Mouse (Mus musculus) heart, postnatal 0 days (tissue): Measurements from ENCODE around the gene Acsf3.

ENCODE experiments used
- CTCF ChIP-seq: IDR thresholded peaks from 2 replicates; pipeline ENCODE4 v1.5.1; 2016; ENCODE audit warnings: antibody characterized with exemption, control low read depth, low read depth
- EP300 ChIP-seq: IDR thresholded peaks from 2 replicates; pipeline ENCODE4 v1.6.1; 2016; ENCODE audit warnings: antibody characterized with exemption, low read depth

DNA sequence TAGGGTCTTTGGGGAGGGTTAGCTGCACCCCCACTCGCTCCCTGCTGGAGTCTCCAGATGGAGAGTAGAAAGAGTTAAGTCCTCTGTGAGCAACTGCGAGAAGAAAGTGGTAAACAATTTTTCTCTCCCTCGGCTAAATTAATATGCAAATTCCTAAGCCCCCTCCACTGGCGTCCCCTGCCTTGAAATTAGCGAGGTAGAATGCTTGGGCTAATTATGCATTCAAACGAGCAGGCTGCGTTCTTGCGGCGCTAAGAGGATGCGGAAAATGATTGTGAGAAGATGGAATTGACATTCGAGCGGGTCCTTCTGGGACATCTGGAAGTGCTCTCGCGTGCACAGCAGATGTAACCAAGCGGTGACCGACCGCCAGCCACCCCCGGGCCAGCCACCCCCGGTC is 32.8 kb upstream of the Acsf3 start:
- no peak for TF ChIP-seq CTCF
- TF ChIP-seq EP300, result no peak
